Mouse (Mus musculus): ENCODE data around the gene Zbtb20. TPM values are rescaled to one million over a fixed set of nuclear protein-coding genes. Genes with fewer than 3 reads are reported as not detected.

Gene Zbtb20
- polyA plus RNA-seq, 1 experiment, result 11.2 TPM

DNA sequence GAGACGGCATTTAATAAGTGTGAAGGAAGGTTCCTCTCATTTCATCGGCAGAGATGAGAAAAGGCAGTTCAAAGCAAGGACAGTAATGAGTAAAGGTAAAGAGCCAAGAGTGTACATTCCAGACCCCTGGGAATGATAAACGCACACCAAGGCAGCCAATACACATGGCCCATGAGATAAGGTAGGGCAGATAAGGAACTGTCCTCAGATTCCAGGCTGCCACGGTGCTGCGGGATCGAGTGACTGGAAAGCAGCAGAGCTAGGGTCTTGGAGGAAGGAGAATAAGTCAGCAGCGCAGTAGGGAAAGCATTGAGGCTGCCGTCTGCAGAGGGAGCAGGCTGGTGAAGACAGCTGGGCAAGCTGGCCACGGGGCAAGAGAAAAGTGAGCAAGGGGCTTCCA is 699.8 kb downstream of the Zbtb20 start:
- Histone ChIP-seq H3K4me1 (ENCODE audit: control insufficient read depth, insufficient read depth, low read length) (no peaks in the 10 kb centered on the region), H3K27ac (ENCODE audit: control insufficient read depth, insufficient read depth, low read depth, low read length, poor library complexity) (no peak overlapping the region), H3K4me3 (replicated peaks; ENCODE audit: control insufficient read depth, low read depth, low read length) (no peak overlapping the region)
- no peak for TF ChIP-seq CTCF (IDR thresholded peaks at IDR 0.05; ENCODE audit: control insufficient read depth, insufficient read depth, low read length)
- TF ChIP-seq POLR2A (IDR thresholded peaks at IDR 0.05; ENCODE audit: borderline replicate concordance, control insufficient read depth, low read depth, low read length), result no peak
- 77% methylated on average over 9 of the region's 9 CpGs for WGBS

DNA sequence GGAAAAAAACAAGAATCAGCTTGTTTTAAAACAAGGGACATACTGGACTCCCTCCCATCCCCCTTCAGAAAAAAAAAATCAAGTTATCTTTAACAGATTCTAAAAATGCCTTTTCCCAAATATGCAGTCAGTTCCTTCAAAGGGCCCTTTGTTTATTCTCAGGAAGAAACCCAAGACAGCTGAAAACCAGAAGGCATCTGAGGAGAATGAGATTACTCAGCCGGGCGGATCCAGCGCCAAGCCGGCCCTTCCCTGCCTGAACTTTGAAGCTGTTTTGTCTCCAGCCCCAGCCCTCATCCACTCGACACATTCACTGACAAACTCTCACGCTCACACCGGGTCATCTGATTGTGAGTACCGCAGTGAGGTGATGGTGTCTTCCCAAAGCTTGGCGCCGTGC is 701.7 kb downstream of the Zbtb20 start:
- TF ChIP-seq POLR2A (IDR thresholded peaks at IDR 0.05; ENCODE audit: borderline replicate concordance, control insufficient read depth, low read depth, low read length) (no peak), CTCF (IDR thresholded peaks at IDR 0.05; ENCODE audit: control insufficient read depth, insufficient read depth, low read length) (no peak)
- Histone ChIP-seq H3K4me3 (replicated peaks; ENCODE audit: control insufficient read depth, low read depth, low read length) (no peak overlapping the region), H3K4me1 (ENCODE audit: control insufficient read depth, insufficient read depth, low read length) (no peaks in the 10 kb centered on the region), H3K27ac (ENCODE audit: control insufficient read depth, insufficient read depth, low read depth, low read length, poor library complexity) (no peak overlapping the region)
- 86% methylated on average over 10 of the region's 10 CpGs for WGBS

DNA sequence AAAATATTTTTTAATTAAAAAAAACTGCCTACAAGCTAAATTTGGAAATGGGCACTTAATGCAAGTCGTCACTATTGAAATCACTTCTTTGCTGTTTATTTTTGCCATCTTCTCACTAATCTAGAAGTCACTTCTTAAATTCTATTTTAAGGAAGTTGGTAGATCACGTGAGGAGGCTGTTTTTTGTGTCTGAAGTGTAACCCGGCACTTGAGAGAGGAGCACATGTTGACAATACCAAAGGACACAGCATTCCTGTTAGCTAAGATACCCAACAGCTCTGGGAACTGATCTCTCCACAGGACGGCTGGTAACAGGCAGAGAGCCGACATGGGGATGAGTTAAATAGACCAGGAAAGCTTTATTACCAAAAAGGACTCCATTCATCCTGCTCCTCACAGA is 702.7 kb downstream of the Zbtb20 start:
- WGBS, result 33% methylated on average over 5 of the region's 5 CpGs
- no peaks in the 10 kb centered on the region for H3K4me1 ChIP-seq (ENCODE audit: control insufficient read depth, insufficient read depth, low read length)
- H3K4me3 ChIP-seq (replicated peaks; ENCODE audit: control insufficient read depth, low read depth, low read length), result no peak overlapping the region
- TF ChIP-seq CTCF (IDR thresholded peaks at IDR 0.05; ENCODE audit: control insufficient read depth, insufficient read depth, low read length) (no peak), POLR2A (IDR thresholded peaks at IDR 0.05; ENCODE audit: borderline replicate concordance, control insufficient read depth, low read depth, low read length) (no peak)
- H3K27ac ChIP-seq (ENCODE audit: control insufficient read depth, insufficient read depth, low read depth, low read length, poor library complexity), result no peak overlapping the region

DNA sequence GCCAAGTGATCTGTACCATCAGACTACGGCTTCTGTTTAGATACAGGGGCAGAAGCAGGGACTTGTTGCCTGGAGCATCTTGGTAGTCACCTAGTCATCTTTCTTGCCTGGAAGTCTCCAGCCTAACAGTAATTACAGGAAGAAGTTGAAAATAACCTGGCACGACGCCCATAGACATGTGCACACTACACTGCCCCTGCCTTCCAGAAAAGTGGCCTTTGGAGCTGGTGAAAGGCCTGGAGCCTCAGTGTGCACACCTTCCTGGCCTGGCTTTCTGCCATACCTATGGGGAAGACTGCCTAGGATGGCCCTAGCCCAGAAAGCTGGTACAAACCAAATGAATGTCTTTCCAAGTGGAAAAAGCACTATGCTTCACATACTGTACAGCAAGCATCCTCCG is 703.4 kb downstream of the Zbtb20 start:
- Histone ChIP-seq H3K27ac (ENCODE audit: control insufficient read depth, insufficient read depth, low read depth, low read length, poor library complexity) (no peak overlapping the region), H3K4me1 (ENCODE audit: control insufficient read depth, insufficient read depth, low read length) (no peaks in the 10 kb centered on the region), H3K4me3 (replicated peaks; ENCODE audit: control insufficient read depth, low read depth, low read length) (no peak overlapping the region)
- WGBS, result 77% methylated on average over 4 of the region's 4 CpGs
- no peak for TF ChIP-seq POLR2A (IDR thresholded peaks at IDR 0.05; ENCODE audit: borderline replicate concordance, control insufficient read depth, low read depth, low read length)
- no peak for TF ChIP-seq CTCF (IDR thresholded peaks at IDR 0.05; ENCODE audit: control insufficient read depth, insufficient read depth, low read length)

DNA sequence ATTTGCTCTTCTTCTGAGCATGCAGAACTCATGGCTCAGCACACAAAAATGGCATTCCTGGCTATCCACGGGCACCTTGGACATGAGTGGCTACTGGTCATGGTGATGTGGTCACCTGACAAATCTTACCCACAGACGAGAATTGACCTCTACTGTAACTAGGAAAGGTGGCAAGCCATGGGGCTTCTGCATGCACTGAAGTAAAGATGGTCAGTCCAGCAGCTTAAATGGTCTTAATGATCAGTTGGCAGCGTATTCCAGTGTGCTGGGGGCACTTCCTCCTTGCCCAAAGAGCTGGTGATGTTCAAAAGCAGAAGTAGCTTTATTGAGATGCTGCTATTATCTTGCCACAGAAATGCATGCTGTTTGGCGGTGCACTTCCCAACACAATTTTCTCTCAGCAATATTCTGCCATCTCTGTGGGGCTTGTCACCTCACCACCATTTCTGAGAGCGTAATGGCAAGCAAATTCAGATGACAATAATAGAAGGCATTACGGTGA is 704.7 kb downstream of the Zbtb20 start:
- 59% methylated on average over 6 of the region's 6 CpGs for WGBS
- H3K27ac ChIP-seq (ENCODE audit: control insufficient read depth, insufficient read depth, low read depth, low read length, poor library complexity), result no peak overlapping the region
- H3K4me3 ChIP-seq (replicated peaks; ENCODE audit: control insufficient read depth, low read depth, low read length), result no peak overlapping the region
- no peak for TF ChIP-seq POLR2A (IDR thresholded peaks at IDR 0.05; ENCODE audit: borderline replicate concordance, control insufficient read depth, low read depth, low read length)
- TF ChIP-seq CTCF (IDR thresholded peaks at IDR 0.05; ENCODE audit: control insufficient read depth, insufficient read depth, low read length), result no peak
- H3K4me1 ChIP-seq (ENCODE audit: control insufficient read depth, insufficient read depth, low read length), result no peaks in the 10 kb centered on the region; the same call in 1 of the 2 replicates

DNA sequence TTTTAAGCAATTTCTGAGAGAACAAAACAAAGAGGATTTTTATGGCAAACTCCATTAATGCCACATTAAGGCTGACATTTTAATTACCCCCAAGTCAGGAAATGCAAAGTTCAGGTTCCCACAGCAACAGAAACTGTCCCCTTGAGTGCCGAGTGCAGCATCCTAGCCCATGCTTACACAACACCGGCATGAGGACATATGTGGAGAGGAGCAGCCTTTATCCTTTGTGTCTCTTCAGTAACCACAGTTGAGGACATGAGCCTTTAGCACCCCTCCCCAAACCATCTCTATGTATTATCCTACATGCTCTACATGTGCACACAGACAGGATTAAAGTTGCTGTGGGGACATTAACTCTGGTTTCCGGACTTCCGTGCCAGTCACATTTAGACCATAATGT is 705.9 kb downstream of the Zbtb20 start:
- WGBS, result 63% methylated on average over 4 of the region's 4 CpGs
- TF ChIP-seq POLR2A (IDR thresholded peaks at IDR 0.05; ENCODE audit: borderline replicate concordance, control insufficient read depth, low read depth, low read length), result no peak
- no peak for TF ChIP-seq CTCF (IDR thresholded peaks at IDR 0.05; ENCODE audit: control insufficient read depth, insufficient read depth, low read length)
- Histone ChIP-seq H3K27ac (ENCODE audit: control insufficient read depth, insufficient read depth, low read depth, low read length, poor library complexity) (no peak overlapping the region), H3K4me1 (ENCODE audit: control insufficient read depth, insufficient read depth, low read length) (no peaks in the 10 kb centered on the region; the same call in 1 of the 2 replicates), H3K4me3 (replicated peaks; ENCODE audit: control insufficient read depth, low read depth, low read length) (no peak overlapping the region)

DNA sequence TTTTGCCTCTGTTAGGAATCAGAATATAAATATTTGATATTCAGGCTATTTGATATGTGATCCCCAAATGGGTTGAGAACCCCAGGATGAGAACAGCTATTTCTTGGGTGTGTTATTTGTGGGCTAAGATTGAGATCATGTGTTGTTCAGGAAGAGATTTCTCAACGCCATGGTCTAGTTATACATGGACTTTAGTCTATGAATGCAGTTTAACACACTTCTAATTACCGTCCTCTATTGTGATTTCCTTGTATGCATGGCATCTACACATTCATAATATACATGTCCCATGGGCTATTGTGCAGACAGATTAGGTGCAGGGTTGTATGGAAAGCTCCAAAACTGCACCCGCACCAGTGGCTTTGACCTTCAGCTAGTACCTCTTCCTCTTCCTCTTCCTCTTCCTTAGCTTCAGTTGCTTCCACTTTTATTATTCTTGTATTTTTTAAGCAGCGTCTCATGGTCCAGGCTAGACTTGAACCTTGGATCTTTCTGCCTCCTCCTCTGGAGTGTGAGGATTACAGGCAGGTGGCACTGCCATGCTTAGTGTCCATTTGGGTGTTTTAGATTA is 711.3 kb downstream of the Zbtb20 start:
- WGBS, result 46% methylated on average over 4 of the region's 4 CpGs

DNA sequence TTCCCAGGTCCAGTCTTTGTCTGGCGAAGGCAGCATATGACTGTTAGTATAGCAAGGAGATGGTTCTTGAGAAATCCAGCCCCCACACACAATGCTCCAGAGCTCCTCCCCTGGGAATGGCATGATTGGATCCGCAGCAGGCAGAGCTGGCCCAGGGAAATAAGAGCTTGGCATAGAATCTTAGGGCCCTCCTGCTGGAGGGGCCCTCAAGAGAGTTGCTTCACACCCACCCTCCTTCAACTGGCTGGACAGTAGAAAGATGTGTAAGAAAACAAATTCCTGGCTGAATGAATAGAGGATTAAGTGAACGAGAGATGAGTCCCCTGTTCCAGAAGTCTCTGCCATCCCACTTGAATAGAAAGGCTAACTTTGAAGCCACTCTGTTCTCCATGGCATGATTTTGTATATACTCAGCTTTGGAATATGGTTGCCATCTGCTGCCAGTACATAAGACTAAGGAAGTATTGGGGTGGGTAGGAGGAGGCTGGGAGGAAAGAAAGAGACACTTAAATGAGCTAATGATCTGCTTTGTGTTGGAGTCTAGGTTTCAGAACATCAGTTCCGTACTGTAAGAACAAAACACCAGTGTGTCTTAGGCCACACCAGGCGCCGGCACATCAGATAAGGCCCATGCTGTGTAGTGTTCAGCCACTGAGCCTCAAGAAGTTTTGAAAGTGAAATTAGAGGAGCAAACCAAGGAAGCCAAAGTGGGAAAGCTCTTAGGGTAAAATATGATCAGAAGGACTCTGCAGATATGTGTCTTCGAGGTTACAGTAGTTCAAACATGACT is 715.2 kb downstream of the Zbtb20 start:
- no peak overlapping the region for H3K4me3 ChIP-seq (replicated peaks; ENCODE audit: control insufficient read depth, low read depth, low read length)
- no peak for TF ChIP-seq POLR2A (IDR thresholded peaks at IDR 0.05; ENCODE audit: borderline replicate concordance, control insufficient read depth, low read depth, low read length)
- no peak for TF ChIP-seq CTCF (IDR thresholded peaks at IDR 0.05; ENCODE audit: control insufficient read depth, insufficient read depth, low read length)
- WGBS, result 76% methylated on average over 7 of the region's 7 CpGs
- peaks cover 1% of the 10 kb centered on the region; the same call in 1 of the 2 replicates for H3K4me1 ChIP-seq (ENCODE audit: control insufficient read depth, insufficient read depth, low read length)
- no peak overlapping the region for H3K27ac ChIP-seq (ENCODE audit: control insufficient read depth, insufficient read depth, low read depth, low read length, poor library complexity)

More for the DNA sequence above, 711.3 kb downstream of the Zbtb20 start:
- H3K4me3 ChIP-seq (replicated peaks; ENCODE audit: control insufficient read depth, low read depth, low read length), result no peak overlapping the region
- H3K27ac ChIP-seq (ENCODE audit: control insufficient read depth, insufficient read depth, low read depth, low read length, poor library complexity), result no peak overlapping the region
- TF ChIP-seq POLR2A (IDR thresholded peaks at IDR 0.05; ENCODE audit: borderline replicate concordance, control insufficient read depth, low read depth, low read length) (no peak), CTCF (IDR thresholded peaks at IDR 0.05; ENCODE audit: control insufficient read depth, insufficient read depth, low read length) (no peak)
- H3K4me1 ChIP-seq (ENCODE audit: control insufficient read depth, insufficient read depth, low read length), result peaks cover 1% of the 10 kb centered on the region; the same call in 1 of the 2 replicates

Measured in bone marrow, adult 2 months (tissue).